Mouse (Mus musculus): ENCODE results near the gene Plekhj1.

DNA sequence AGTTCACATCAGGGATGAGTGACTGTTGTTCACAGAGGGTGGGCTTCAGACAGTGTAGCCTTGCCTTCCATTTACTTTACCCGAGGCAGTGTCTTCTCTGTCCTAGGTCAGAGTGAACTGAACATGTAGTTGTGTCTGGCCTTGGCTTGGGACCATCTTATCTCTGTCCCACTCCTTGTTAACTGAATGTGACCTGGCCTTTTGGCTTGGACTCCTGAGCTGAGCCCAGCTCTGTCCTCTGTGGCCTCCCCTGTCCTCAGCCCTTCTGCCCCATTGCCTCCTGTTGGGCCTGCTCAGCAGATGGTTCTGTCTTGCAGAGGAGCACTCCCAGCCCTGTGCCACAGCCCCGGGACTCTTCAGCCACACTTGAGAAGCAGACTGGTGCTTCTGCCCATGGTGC lies 10.9 kb downstream of the Plekhj1 start:
- TF ChIP-seq CTCF (IDR thresholded peaks at IDR 0.05; ENCODE audit: low read depth, low read length) (no peak), EP300 (IDR thresholded peaks at IDR 0.05; ENCODE audit: insufficient read depth, low read depth, low read length) (no peak), POLR2A (IDR thresholded peaks at IDR 0.05; ENCODE audit: insufficient read depth, low read length) (no peak)

Measured in ES-Bruce4 (cell line).